Mouse (Mus musculus) yolk sac, embryonic 10.5 days (tissue): ENCODE measurements around the gene Senp7.
"Not testable (repeated sequence)": the region's sequence is repeated elsewhere in the genome, so short reads cannot be mapped to it uniquely, and the experiment has no call there.

Experiments used
- DNase-seq: peaks from one replicate; pipeline ENCODE4 v3.0.0-alpha.2; 2017; ENCODE audit warnings: low spot score

The Senp7 gene

DNA sequence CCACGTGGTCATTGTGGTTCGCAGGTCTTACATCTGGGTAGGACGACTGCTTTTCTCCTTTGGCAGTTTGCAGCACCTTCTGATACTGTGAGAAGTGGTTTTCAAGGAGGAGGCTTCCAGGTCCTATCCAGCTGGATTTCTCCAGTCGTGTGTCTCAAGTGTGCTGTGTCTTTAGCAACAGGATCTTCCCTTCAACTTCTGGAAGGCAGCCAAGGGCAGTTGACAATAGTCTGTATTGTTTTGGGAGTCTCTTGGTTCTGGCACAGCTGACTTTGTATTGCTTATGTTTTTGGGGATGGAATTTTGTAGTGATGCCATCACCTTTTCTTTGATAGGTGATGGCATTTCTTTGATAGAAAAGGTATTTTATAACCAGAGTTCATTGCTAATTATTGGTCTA is 86.0 kb downstream of the Senp7 start:
- DNase-seq = no peak

DNA sequence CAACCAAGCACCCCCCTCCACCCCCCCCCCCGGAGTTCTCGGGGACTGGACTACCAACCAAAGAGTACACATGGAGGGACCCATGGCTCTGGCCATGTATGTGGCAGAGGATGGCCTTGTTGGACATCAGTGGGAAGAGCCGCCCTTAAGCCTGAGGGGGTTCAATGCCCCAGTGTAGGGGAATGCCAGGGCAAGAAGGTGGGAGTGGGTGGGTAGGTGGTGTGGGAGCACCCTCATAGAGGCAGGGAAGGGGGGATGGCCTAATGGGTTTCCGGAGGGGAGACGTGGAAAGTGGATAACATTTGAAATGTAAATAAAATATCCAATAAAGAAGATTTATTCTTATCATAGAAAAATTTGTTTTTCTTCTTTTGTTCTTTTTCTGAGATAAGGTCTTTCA is 89.5 kb downstream of the Senp7 start:
- not testable (repeated sequence) for DNase-seq

DNA sequence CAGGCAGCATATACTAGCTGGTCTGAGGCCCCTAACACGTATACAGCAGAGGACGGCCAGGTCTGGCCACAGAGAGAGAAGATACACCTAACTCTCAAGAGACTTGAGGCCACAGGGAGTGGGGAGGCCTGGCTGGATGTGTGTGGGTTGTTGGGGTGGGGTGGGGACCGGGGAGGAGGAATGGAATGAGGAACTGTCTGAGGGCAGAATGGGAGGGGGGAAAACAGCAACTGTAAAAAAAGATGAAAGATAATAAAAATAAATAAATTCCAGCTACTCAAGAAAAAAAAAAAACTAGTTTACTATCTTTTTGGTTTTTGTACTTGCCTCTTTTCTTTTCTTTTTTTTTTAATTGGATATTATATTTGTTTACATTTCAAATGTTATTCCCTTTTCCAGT is 91.8 kb downstream of the Senp7 start:
- no peak for DNase-seq

GRCm38 (mm10) chr16:56144876-56145555 is 96.9 kb downstream of the Senp7 start:
- no peak for DNase-seq

- DNase-seq = no peak
These were observed 99.5 kb downstream of the Senp7 start for GRCm38 (mm10) chr16:56147679-56148078.

GRCm38 (mm10) chr16:56163466-56163865 is 115.3 kb downstream of the Senp7 start:
- DNase-seq = no peak

GRCm38 (mm10) chr16:56170247-56170646 is 122.1 kb downstream of the Senp7 start:
- DNase-seq = no peak

- no peak for DNase-seq
These were observed 127.9 kb downstream of the Senp7 start for GRCm38 (mm10) chr16:56175867-56176581.

DNA sequence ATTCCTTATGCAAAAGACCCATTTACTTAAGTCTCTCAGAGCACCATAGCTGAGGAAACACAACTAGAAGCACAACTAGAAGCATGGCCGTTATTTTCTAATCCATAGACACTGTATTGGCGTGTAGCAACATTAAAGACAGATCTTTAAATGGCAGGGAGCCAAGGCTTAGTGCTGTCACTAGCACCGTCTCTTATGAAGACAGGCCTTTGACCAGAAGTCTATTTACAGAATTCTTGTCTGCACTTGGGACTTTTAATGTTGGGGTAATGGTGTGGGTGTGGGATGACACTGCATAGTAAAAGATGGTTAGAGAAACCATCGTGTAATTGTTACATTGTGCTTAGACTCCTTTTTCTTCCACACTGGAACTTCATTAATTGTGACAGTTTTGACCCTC is 138.7 kb downstream of the Senp7 start:
- DNase-seq = no peak

GRCm38 (mm10) chr16:56188198-56188597 is 140.1 kb downstream of the Senp7 start:
- DNase-seq = no peak

DNA sequence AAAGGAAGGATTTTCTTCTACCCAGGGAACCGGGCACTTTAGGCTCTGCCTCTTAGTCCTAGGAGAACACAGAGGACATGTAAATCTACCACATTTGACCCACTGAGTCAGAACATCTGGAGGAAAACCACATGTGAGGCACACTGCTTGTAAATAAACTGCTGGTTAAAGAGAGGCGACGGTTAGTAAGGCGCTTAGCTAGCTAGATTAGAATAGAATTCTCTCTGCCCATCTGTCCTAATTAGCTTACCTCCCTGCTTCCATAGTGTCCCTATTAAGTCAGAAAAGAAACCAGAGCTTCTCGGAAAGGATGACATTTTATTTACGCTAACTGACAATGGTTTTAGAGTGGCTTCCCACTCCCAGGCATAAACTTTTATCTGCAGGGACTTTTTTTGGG is 155.9 kb downstream of the Senp7 start, which contains the start of gene Impg2:
Gene Impg2, plus strand, starts transcription at position 263 of the 400 bp plus-strand sequence.
- no peak for DNase-seq

- no peak for DNase-seq
These were observed 164.6 kb downstream of the Senp7 start for GRCm38 (mm10) chr16:56212740-56213139.

DNA sequence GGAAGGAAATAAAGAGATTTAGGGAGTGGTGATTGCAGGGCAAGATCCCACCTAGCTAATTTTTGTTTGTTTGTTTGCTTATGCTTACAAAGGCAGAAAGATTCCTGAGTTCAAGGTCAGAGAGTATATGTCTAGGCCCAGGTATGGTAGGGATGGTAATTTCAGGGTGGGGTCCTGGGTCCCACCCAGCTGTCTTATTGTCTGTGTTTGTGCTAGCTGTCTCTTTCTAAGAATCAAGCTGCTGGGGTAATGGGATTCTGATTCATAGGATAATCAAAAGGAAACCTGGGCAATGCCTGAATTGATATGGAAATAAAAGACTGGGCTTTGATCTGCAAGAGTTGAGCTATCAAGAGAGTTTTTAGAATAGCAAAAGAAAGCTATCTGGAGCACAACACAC is 179.5 kb downstream of the Senp7 start:
- DNase-seq = no peak

- no peak for DNase-seq
These were observed 181.3 kb downstream of the Senp7 start for GRCm38 (mm10) chr16:56229455-56229854.

DNA sequence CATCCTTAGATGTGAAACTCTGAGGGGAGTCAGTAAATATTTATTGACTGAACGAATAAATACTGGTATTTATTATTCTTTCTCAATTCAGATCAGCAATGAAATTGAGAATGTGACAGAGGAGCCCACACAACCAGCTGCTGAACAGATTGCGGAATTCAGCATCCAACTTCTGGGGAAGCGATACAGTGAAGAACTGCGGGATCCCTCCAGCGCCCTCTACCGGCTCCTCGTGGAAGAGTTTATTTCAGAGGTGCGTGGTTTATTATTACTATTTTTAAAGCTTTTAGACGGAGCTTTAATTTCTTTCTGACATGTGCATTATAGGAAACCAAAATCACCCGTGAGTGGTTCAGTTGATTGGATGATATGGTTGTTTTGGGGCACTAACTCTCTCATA is 183.2 kb downstream of the Senp7 start:
- DNase-seq = no peak

DNA sequence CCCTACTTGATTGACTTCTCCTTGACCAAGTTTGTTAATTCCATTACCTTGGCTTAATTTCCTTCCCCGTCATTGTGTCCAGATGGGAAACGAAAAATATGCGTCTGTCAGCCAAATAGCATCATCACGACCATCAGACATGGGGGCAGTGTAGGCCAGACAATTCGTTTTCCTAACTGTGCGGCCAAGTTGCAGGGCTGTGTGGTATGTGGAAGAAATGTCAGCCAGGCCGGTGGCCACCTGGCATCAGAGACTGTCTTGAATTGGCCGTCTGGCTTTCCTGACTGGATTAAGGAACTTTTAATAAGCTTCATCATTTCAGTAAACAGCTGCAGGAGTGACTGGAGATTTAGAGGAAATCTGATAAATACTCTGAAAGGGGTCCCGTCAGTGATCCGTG is 184.6 kb downstream of the Senp7 start:
- DNase-seq = no peak
